Mouse (Mus musculus): Measurements from ENCODE around the gene Nfkbil1. TPM values are rescaled to one million over a fixed set of nuclear protein-coding genes. Genes with fewer than 3 reads are reported as not detected.

Gene Nfkbil1
- total and polyA plus RNA-seq, 3 experiments: 15.2 to 25.9 (median 22.0) TPM

DNA sequence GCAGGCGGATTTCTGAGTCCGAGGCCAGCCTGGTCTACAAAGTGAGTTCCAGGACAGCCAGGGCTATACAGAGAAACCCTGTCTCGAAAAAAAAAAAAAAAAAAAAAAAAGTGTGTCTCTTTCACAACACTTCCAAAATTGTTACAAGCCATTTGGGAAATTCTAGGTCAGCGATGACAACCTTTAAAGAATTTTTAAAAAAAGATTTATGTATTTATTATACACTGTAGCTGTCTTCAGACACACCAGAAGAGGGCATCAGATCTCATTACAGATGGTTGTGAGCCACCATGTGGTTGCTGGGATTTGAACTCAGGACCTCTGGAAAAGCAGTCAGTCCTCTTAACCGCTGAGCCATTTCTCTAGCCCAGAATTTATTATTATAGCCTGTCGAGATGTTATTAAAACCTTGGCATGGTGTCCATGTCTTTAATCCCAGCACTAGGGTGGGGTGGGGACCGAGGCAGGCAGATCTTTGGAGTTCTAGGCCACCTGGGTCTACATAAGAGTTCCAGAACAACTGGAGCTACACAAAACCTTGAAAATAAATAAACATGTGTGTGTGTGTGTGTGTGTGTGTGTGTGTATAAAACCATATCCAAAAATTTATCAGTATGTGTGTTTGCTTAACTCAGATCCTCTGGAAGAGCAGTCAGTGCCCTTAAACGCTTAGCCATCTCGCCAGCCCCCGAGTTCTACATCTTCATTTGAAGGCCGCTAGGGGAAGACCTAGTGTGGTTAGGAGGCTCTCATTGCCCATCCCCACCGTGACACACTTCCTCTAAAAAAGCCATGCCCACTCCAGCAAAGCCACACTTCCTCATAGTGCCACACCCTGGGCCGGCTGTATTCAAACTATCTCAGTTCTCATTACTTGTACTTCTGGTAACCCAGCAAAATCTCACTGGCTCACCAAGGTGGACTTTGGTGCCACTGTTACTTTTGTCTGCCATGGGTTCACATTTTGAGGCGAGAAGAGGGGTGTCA lies 23.2 kb upstream of the Nfkbil1 start (continued):
- TF ChIP-seq SMC3 (IDR thresholded peaks at IDR 0.05; ENCODE audit: low read depth, low read length): peak; percentile 36; the same call in 1 of the 2 replicates
- peak; percentile 10; the same call in 1 of the 2 replicates for TF ChIP-seq RCOR1 (conservative IDR thresholded peaks at IDR 0.05; ENCODE audit: low read depth, low read length)
- TF ChIP-seq TCF12 (IDR thresholded peaks at IDR 0.05; ENCODE audit: low read depth, low read length): peak; percentile 85
- no peak; the same call in 1 of the 2 replicates for TF ChIP-seq JUN (IDR thresholded peaks at IDR 0.05; ENCODE audit: insufficient read depth, low read depth, low read length)
- no peak for TF ChIP-seq USF2 (conservative IDR thresholded peaks at IDR 0.05; ENCODE audit: low read depth, low read length)
- TF ChIP-seq EP300 (IDR thresholded peaks at IDR 0.05; ENCODE audit: low read length): peak; percentile 66
- TF ChIP-seq CTCF (conservative IDR thresholded peaks at IDR 0.05 in 1 of 2, IDR thresholded peaks at IDR 0.05 in 1 of 2; ENCODE audit: low read depth in 2 of 2, low read length in 2 of 2): peak; percentile 18 to 80; a peak in 2 of 4 replicates
- TF ChIP-seq CHD1 (IDR thresholded peaks at IDR 0.05; ENCODE audit: low read depth, low read length): peak; percentile 88; the same call in 1 of the 2 replicates
- peak; percentile 92 for TF ChIP-seq TBP (conservative IDR thresholded peaks at IDR 0.05; ENCODE audit: low read depth, low read length)
- no peak for TF ChIP-seq MAFK (IDR thresholded peaks at IDR 0.05; ENCODE audit: insufficient replicate concordance, low read length)
- TF ChIP-seq IRF4 (IDR thresholded peaks at IDR 0.05; ENCODE audit: low read depth, low read length): peak; percentile 87
- peak; percentile 79 for TF ChIP-seq ETS1 (conservative IDR thresholded peaks at IDR 0.05; ENCODE audit: low read depth, low read length)

DNA sequence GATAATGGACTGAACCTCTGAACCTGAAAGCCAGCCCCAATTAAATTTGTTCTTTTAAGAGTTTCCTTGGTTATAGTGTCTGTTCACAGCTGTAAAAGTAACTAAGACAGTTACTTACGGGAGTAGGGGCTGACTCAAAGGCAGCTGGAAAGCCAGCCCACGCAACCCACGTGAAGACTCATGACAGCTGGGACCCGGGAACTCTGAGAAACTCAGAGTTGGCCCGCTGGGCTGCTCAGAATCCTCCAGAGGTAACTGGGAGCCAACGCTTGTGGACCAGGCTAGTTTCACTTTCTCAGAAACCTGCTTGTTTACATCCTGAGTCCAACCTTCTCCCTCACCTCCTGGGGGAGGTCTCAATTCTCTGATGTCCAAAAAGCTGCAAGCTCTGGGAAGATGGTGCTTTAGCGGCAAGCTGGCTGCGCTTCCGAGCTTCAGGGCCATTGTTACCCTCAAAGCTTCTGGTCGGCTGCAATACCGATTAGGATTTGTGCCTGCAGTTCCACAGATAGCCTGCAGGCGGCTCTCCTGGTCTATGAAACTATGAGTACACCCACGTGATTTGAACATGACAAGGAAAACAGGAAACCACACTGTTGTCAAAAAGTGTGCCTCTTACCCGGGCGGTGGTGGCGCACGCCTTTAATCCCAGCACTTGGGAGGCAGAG lies 22.4 kb upstream of the Nfkbil1 start:
- peaks cover under 1% of the 10 kb centered on the region; the same call in 1 of the 2 replicates for H3K79me2 ChIP-seq (replicated peaks; ENCODE audit: control insufficient read depth, extremely low read depth, insufficient read depth, poor library complexity, severe bottlenecking)
- peaks cover 13 to 16% of the 10 kb centered on the region in 2 experiments for H3K36me3 ChIP-seq (replicated peaks in 1 of 2; ENCODE audit: control insufficient read depth in 1 of 2, insufficient read depth in 1 of 2, low read length in 1 of 2)
- H3K27me3 ChIP-seq (replicated peaks): peaks cover 2% of the 10 kb centered on the region
- dilution Hi-C loops (cut with MboI; ENCODE audit: extremely low pct_ligation_motif_present, extremely low pct_unique_long_range_greater_than_20kb, low sequenced_read_pairs): no loop called here
- peak; percentile 100 for DNase-seq (ENCODE audit: extremely low read depth)
- peak overlapping the region; percentile 35 for H3K4me2 ChIP-seq (ENCODE audit: insufficient read depth, low read depth, poor library complexity, severe bottlenecking)
- H3K4me1 ChIP-seq (ENCODE audit: control insufficient read depth in 1 of 2, insufficient read depth in 2 of 2): peaks cover 15 to 27% of the 10 kb centered on the region in 2 experiments
- H3K9me3 ChIP-seq (replicated peaks; ENCODE audit: low read length): no peaks in the 10 kb centered on the region
- in situ Hi-C loops (cut with MboI; ENCODE audit: low pct_ligation_motif_present, low pct_unique_long_range_greater_than_20kb, low sequenced_read_pairs): no loop called here
- H3K4me3 ChIP-seq (replicated peaks in 1 of 3; ENCODE audit: low read depth in 2 of 3, low read length in 2 of 3, poor library complexity in 1 of 3): peak overlapping the region; percentile 39 to 64 (median 50)
- no peak overlapping the region for H3K27ac ChIP-seq (ENCODE audit: insufficient read depth, low read depth)
- peak overlapping the region; percentile 36 for H3K9ac ChIP-seq (ENCODE audit: insufficient read depth, low read depth)
- peak; percentile 86 for TF ChIP-seq ELF1 (IDR thresholded peaks at IDR 0.05; ENCODE audit: low read depth, low read length)
- peak; percentile 98 for TF ChIP-seq BHLHE40 (IDR thresholded peaks at IDR 0.05; ENCODE audit: low read depth, low read length)
- TF ChIP-seq MYC (IDR thresholded peaks at IDR 0.05; ENCODE audit: low read depth, low read length): peak; percentile 97
- TF ChIP-seq EP300 (IDR thresholded peaks at IDR 0.05; ENCODE audit: low read length): peak; percentile 66; the same call in 1 of the 2 replicates
- TF ChIP-seq SMC3 (IDR thresholded peaks at IDR 0.05; ENCODE audit: low read depth, low read length): peak; percentile 99
- TF ChIP-seq MXI1 (IDR thresholded peaks at IDR 0.05; ENCODE audit: low read depth, low read length): peak; percentile 99
- peak; percentile 70; the same call in 1 of the 2 replicates for TF ChIP-seq JUND (conservative IDR thresholded peaks at IDR 0.05; ENCODE audit: low read depth, low read length)
- TF ChIP-seq TCF12 (IDR thresholded peaks at IDR 0.05; ENCODE audit: low read depth, low read length): peak; percentile 78
- peak; percentile 97 to 99 for TF ChIP-seq CTCF (conservative IDR thresholded peaks at IDR 0.05 in 1 of 2, IDR thresholded peaks at IDR 0.05 in 1 of 2; ENCODE audit: low read depth in 2 of 2, low read length in 2 of 2)
- peak; percentile 23 for TF ChIP-seq JUN (IDR thresholded peaks at IDR 0.05; ENCODE audit: insufficient read depth, low read depth, low read length)
- peak; percentile 39; the same call in 1 of the 2 replicates for TF ChIP-seq NRF1 (IDR thresholded peaks at IDR 0.05; ENCODE audit: low read depth, low read length)
- TF ChIP-seq POLR2A (IDR thresholded peaks at IDR 0.05; ENCODE audit: low read depth, low read length): peak; percentile 41
- TF ChIP-seq CHD2 (IDR thresholded peaks at IDR 0.05; ENCODE audit: low read length): peak; percentile 50; the same call in 1 of the 2 replicates
- peak; percentile 75 for TF ChIP-seq ZC3H11A (IDR thresholded peaks at IDR 0.05; ENCODE audit: low read depth, low read length)
- peak; percentile 91 for TF ChIP-seq USF1 (IDR thresholded peaks at IDR 0.05; ENCODE audit: low read depth, low read length)
- TF ChIP-seq POLR2AphosphoS2 (IDR thresholded peaks at IDR 0.05; ENCODE audit: low read depth, low read length): no peak
- TF ChIP-seq USF2 (conservative IDR thresholded peaks at IDR 0.05; ENCODE audit: low read depth, low read length): peak; percentile 91
- TF ChIP-seq MAFK (IDR thresholded peaks at IDR 0.05; ENCODE audit: insufficient replicate concordance, low read length): peak; percentile 47; the same call in 1 of the 2 replicates
- peak; percentile 91 for TF ChIP-seq ZNF384 (IDR thresholded peaks at IDR 0.05; ENCODE audit: low read depth, low read length)
- TF ChIP-seq ZKSCAN1 (IDR thresholded peaks at IDR 0.05; ENCODE audit: borderline replicate concordance, low read depth, low read length): no peak; the same call in 1 of the 2 replicates
- peak; percentile 79 for TF ChIP-seq ETS1 (conservative IDR thresholded peaks at IDR 0.05; ENCODE audit: low read depth, low read length)
- peak; percentile 85; the same call in 1 of the 2 replicates for TF ChIP-seq IRF4 (IDR thresholded peaks at IDR 0.05; ENCODE audit: low read depth, low read length)
- no peak for TF ChIP-seq GABPA (IDR thresholded peaks at IDR 0.05; ENCODE audit: insufficient replicate concordance, low read depth, low read length)
- TF ChIP-seq MAZ (IDR thresholded peaks at IDR 0.05; ENCODE audit: low read depth, low read length): peak; percentile 73
- peak; percentile 76; the same call in 1 of the 2 replicates for TF ChIP-seq MEF2A (IDR thresholded peaks at IDR 0.05; ENCODE audit: borderline replicate concordance, low read depth, low read length)
- no peak; the same call in 1 of the 2 replicates for TF ChIP-seq E2F4 (IDR thresholded peaks at IDR 0.05; ENCODE audit: insufficient replicate concordance, low read depth, low read length)
- peak; percentile 67 for TF ChIP-seq HCFC1 (IDR thresholded peaks at IDR 0.05; ENCODE audit: low read depth, low read length)
